Mouse (Mus musculus) ovary, adult 2 months (tissue): Measurements from ENCODE around the gene Vmn1r85. TPM values are rescaled to one million over a fixed set of nuclear protein-coding genes. Genes with fewer than 3 reads are reported as not detected.

Experiments used
- polyA plus RNA-seq: library from polyadenylated mRNA; depleted of rRNA; stranded (reverse); fragments of >200 nt; gene quantifications from 2 replicates; pipeline ENCODE4 v1.2.3, GENCODE M21; 2012; rRNA removed

The Vmn1r85 gene
- not detected in 2 replicates for polyA plus RNA-seq

DNA sequence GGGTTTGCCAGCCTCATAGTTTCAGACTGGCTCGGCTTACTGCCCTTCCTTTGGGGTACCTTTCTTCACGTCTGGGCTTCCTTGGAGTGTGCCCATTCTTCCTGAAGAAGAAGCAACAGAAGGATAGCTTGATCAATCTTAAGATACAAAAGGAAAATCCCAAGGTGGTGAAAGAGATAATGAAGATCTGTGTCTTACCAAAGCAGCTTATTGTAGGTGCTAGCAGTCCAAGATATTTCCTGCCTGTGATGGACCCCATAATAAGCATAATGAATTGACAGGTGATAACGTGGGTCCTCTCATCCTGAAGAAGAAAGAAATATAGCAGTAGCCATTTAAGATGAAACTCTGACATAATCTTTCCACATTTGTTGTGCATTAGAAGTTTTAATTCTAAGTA, at the start of gene Vmn1r85:
Gene Vmn1r85 (minus strand): TSS at position 101 of the 400 bp plus-strand sequence.

DNA sequence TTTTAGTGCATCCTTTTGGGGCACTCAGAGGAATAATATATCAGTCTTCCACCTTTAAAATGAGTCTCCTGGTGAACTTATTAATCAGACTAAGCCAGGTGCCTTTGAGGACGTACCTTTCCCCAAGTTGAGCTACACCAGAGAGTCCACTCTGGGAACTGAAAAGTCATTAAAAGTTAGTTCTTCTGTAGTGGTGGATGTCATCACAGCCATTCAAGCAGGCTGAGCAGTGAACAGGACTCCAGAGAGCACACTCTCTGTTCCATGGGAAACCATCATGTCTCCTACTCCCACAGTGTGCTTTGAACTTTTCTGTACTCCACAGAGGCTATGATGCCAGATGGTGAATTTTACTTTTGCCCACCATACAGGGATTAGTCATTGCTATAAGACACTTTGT, 45.1 kb upstream of the Vmn1r85 start, which contains the start of gene Vmn1r87:
Gene Vmn1r87 (minus strand): TSS at position 101 of the 400 bp plus-strand sequence.

DNA sequence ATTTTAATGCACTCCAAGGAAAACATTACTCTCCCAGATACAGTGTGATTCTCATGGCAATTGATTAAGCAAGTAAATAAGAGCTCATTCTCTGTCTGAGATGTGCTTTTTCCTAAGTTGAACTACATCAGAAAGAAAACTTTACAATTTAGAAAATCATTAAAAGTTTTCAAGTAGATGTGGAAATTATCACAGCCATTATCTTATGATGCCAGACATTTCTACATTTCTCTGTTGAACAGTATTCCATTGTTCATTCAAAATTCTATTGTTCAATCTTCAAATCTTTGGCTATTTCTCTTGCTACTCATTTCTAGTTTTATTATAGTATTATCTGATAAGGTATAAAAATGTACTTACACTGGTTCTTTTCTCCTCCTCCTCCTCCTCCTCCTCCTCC, 24.8 kb upstream of the Vmn1r85 start, which contains the start of gene Vmn1r86:
Gene Vmn1r86 (minus strand): TSS at position 101 of the 400 bp plus-strand sequence.

GRCm38 (mm10) chr7:13054287-13055010, 40.5 kb downstream of the Vmn1r85 start, which contains the start of gene Mzf1:
TSS of gene Mzf1 (minus strand) at chr7:13054764.

DNA sequence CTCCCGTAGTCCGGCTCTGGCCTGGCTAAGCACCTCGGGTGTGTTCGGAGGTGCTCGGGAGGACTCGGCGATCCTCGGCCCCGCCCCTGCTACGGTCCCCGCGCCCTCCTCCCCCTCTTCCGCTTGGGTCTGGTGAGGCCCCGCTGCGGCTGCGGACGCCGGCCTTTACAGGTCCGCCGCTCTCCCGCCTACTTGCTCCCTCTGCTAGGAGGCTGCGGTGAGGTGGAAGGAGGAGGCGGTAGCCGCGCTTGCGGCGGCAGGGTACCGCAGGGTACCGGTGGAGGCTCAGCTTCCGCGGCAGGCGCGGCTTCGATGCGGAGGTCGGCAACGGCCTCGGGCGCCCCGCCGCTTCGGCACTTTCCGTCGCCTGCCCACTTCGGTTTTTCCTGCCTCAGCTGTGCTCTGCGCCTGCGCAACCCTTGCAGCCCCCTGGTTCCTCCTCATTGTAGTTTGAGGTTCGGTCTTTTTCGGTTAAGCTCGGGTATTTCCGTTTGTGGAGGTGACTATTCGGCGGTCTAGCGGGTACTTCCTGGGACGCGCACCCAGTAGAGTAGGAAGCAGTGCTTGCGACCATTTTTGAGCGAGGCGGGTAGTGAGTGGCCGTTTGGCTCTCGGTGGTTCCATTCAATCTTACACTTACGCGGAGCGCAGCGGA, 56.9 kb downstream of the Vmn1r85 start, which contains the start of gene Ube2m:
Gene Ube2m (minus strand): TSS at position 375 of the 655 bp plus-strand sequence.

GRCm38 (mm10) chr7:13034148-13034977, 60.6 kb downstream of the Vmn1r85 start, which contains the start of gene Chmp2a:
TSS of gene Chmp2a (minus strand) at chr7:13034807.

Other genes with a start within 250 kb of the Vmn1r85 start
- gene Zfp128, start 214.0 kb downstream of the Vmn1r85 start, polyA plus RNA-seq: 1.4 and 1.5 TPM in 2 replicates
- gene Zscan22, start 197.4 kb downstream of the Vmn1r85 start, polyA plus RNA-seq: 15.0 and 21.0 TPM in 2 replicates
- gene Rps5, start 172.9 kb downstream of the Vmn1r85 start, polyA plus RNA-seq: 4,303 and 5,955 TPM in 2 replicates
- 1.1 and 1.4 TPM in 2 replicates for gene Rnf225, start 167.8 kb downstream of the Vmn1r85 start, polyA plus RNA-seq
- 15.2 and 15.9 TPM in 2 replicates for gene Zfp324, start 129.3 kb downstream of the Vmn1r85 start, polyA plus RNA-seq
- gene Zfp446, start 117.3 kb downstream of the Vmn1r85 start, polyA plus RNA-seq: 8.6 and 10.7 TPM in 2 replicates
- 0.14 and 0.92 TPM in 2 replicates for gene Slc27a5, start 97.0 kb downstream of the Vmn1r85 start, polyA plus RNA-seq
- 489 and 576 TPM in 2 replicates for gene Trim28, start 96.1 kb downstream of the Vmn1r85 start, polyA plus RNA-seq
- 65.0 and 66.4 TPM in 2 replicates for gene Zbtb45, start 85.1 kb downstream of the Vmn1r85 start, polyA plus RNA-seq
- gene Chmp2a, start 60.4 kb downstream of the Vmn1r85 start, polyA plus RNA-seq: 67.1 and 76.2 TPM in 2 replicates
- 121 and 156 TPM in 2 replicates for gene Ube2m, start 56.9 kb downstream of the Vmn1r85 start, polyA plus RNA-seq
- 8.6 and 8.9 TPM in 2 replicates for gene Mzf1, start 40.4 kb downstream of the Vmn1r85 start, polyA plus RNA-seq
- not detected in 2 replicates for gene Vmn1r86, start 24.7 kb upstream of the Vmn1r85 start, polyA plus RNA-seq
- gene Vmn1r87, start 45.0 kb upstream of the Vmn1r85 start, polyA plus RNA-seq: not detected in 2 replicates
- not detected in 2 replicates for gene Vmn1r88, start 64.4 kb upstream of the Vmn1r85 start, polyA plus RNA-seq
- gene Vmn1r89, start 117.8 kb upstream of the Vmn1r85 start, polyA plus RNA-seq: not detected in 2 replicates
- gene Lig1, start 182.1 kb upstream of the Vmn1r85 start, polyA plus RNA-seq: 10.6 and 15.3 TPM in 2 replicates
- 5.8 and 5.9 TPM in 2 replicates for gene Zswim9, start 183.5 kb upstream of the Vmn1r85 start, polyA plus RNA-seq
- gene Pla2g4c, start 229.5 kb upstream of the Vmn1r85 start, polyA plus RNA-seq: 3.1 and 4.4 TPM in 2 replicates